Mouse (Mus musculus): ENCODE data around the gene D630003M21Rik.

- TF ChIP-seq POLR2A (IDR thresholded peaks at IDR 0.05; ENCODE audit: insufficient read depth, low read length) (no peak), CTCF (IDR thresholded peaks at IDR 0.05; ENCODE audit: low read depth, low read length) (no peak), EP300 (IDR thresholded peaks at IDR 0.05; ENCODE audit: insufficient read depth, low read depth, low read length) (no peak)
These were observed 88.4 kb downstream of the D630003M21Rik start for GRCm38 (mm10) chr2:158140664-158141063.

All from ES-Bruce4 (cell line).